8 mouse cellular contexts compared by ENCODE assay signal in genomic region chr9:72169728-72170188, GRCm38 (mm10). TPM values are rescaled to one million over a fixed set of nuclear protein-coding genes. Genes with fewer than 3 reads are reported as not detected.
DNase-seq lines count a peak whose midpoint lies in the region; ATAC-seq and TF ChIP-seq lines count a peak whose summit lies in the region.

No protein-coding gene starts in this region.

- DNase-seq in MN1 (ENCODE audit: low spot score), result peak; percentile 57
- DNase-seq in heart, adult 18-20 months, result peak; percentile 75 to 79
- peak; percentile 52 to 64 for DNase-seq in lung, adult 18-20 months
- no peak for DNase-seq in right cerebral cortex, postnatal 4 days
- no peak for DNase-seq in right cerebral cortex, postnatal 25 days

- H3K4me3 ChIP-seq in intestine, postnatal 0 days (ENCODE audit: low read depth, low read length), result peak overlapping the region; percentile 26
- peak overlapping the region; percentile 9; the same call in 1 of the 2 replicates for H3K4me3 ChIP-seq in neural tube, embryonic 12.5 days

- H3K27ac ChIP-seq in intestine, postnatal 0 days (ENCODE audit: low read depth, low read length), result no peak overlapping the region; the same call in 1 of the 2 replicates
- H3K27ac ChIP-seq in neural tube, embryonic 12.5 days, result no peak overlapping the region

- peaks cover 5% of the 10 kb centered on the region for H3K4me1 ChIP-seq in intestine, postnatal 0 days (replicated peaks; ENCODE audit: control insufficient read depth, insufficient read depth, low read length)
- peaks cover 8% of the 10 kb centered on the region; the same call in 1 of the 2 replicates for H3K4me1 ChIP-seq in neural tube, embryonic 12.5 days

- H3K9ac ChIP-seq in intestine, postnatal 0 days (ENCODE audit: low read depth, low read length), result peak overlapping the region; percentile 24
- no peak overlapping the region for H3K9ac ChIP-seq in neural tube, embryonic 12.5 days

- no peaks in the 10 kb centered on the region for H3K36me3 ChIP-seq in intestine, postnatal 0 days (ENCODE audit: control insufficient read depth, insufficient read depth)
- H3K36me3 ChIP-seq in neural tube, embryonic 12.5 days, result no peaks in the 10 kb centered on the region

- no peak for TF ChIP-seq CTCF in intestine, postnatal 0 days (IDR thresholded peaks at IDR 0.05; ENCODE audit: low read depth)

- no peaks in the 10 kb centered on the region for H3K27me3 ChIP-seq in intestine, postnatal 0 days (replicated peaks; ENCODE audit: control insufficient read depth, insufficient read depth, low read length)
- no peaks in the 10 kb centered on the region for H3K27me3 ChIP-seq in neural tube, embryonic 12.5 days (replicated peaks)

- no peaks in the 10 kb centered on the region for H3K9me3 ChIP-seq in intestine, postnatal 0 days (ENCODE audit: control insufficient read depth)
- H3K9me3 ChIP-seq in neural tube, embryonic 12.5 days, result no peaks in the 10 kb centered on the region

- peak overlapping the region; percentile 61 for H3K4me2 ChIP-seq in intestine, postnatal 0 days (replicated peaks; ENCODE audit: low read depth)
- peak overlapping the region; percentile 49 for H3K4me2 ChIP-seq in neural tube, embryonic 12.5 days (replicated peaks)

- WGBS in intestine, postnatal 0 days, result 3% methylated on average over 11 of the region's 12 CpGs
- 4% methylated on average over 12 of the region's 12 CpGs for WGBS in neural tube, embryonic 12.5 days

- ATAC-seq in common myeloid progenitor, adult 5-6 weeks (replicated peaks; ENCODE audit: low read depth, poor library complexity, severe bottlenecking), result peak; percentile 80
- ATAC-seq in intestine, postnatal 0 days, result peak; percentile 73
- ATAC-seq in neural tube, embryonic 12.5 days (ENCODE audit: low FRiP score, low read depth), result no peak; the same call in 1 of the 2 replicates

RNA-seq across cellular contexts. Expression of gene Tcf12, which starts 58.1 kb away (rescaled TPM):
- total RNA-seq in common myeloid progenitor, adult 5-6 weeks (2017), result 58.2 and 64.5 TPM in 2 replicates
- 10 to 100 TPM; 29.6 to 32.0 TPM for total RNA-seq in heart, adult 18-20 months (2021)
- polyA plus RNA-seq in intestine, postnatal 0 days (2015; fragmentation: Nextera tagmentation; extraction: Ambion mirVana), result 19.1 and 23.1 TPM in 2 replicates
- polyA plus RNA-seq in neural tube, embryonic 12.5 days (2016; fragmentation: Nextera tagmentation; extraction: Ambion mirVana), result 197 and 213 TPM in 2 replicates

Comparison
In these comparisons a context has a peak if more than half of its experiments do, and no peak if none do; other contexts are left out.
1. DNase-seq: peak in MN1 (single experiment), heart, adult 18-20 months (2 of 2) and lung, adult 18-20 months (2 of 2); none in right cerebral cortex, postnatal 4 days (single experiment) and right cerebral cortex, postnatal 25 days (single experiment).